Comparison of ENCODE assay signal across 20 mouse cellular contexts in the genomic region with DNA sequence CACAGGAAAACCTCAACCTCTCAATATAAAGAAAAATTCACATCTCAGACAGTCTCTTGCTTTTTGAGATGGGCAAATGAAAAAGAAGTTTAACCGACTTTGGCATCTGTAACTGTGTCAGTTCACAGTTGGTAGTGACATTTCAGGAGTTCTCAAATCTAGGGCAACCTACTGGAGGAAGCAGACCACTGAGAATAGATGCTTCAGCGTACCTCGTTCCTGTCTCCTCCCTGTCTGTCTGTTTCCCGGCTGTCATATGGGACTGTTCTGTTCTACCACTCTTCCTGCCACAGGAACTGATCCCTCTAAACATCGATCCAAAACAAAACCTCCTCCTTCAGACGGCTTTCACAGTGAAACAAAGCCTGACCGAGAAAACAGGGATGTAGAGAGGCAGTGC. TPM values are rescaled to one million over a fixed set of nuclear protein-coding genes. Genes with fewer than 3 reads are reported as not detected.
"Had no signal": no experiment of that assay in that cellular context is flagged by ENCODE, and none has a peak within 500 bp of the region (broad histone marks: within the 10 kb centered on the region; RNA-seq: fewer than 3 reads in every experiment).

No protein-coding gene starts in this region.

- DNase-seq: lung, adult 2 months; lung, postnatal 14 days; lung, postnatal 36 days; right cerebral cortex, postnatal 14 days; thymus, adult 2 months; thymus, postnatal 25 days; thymus, postnatal 4 days had no signal

- H3K4me1 ChIP-seq: lung, embryonic 15.5 days; midbrain, embryonic 15.5 days; stomach, embryonic 15.5 days had no signal

- H3K9me3 ChIP-seq: lung, embryonic 15.5 days; megakaryocyte, embryonic 14.5 days; midbrain, embryonic 13.5 days; midbrain, embryonic 15.5 days; neural tube, embryonic 12.5 days; stomach, embryonic 15.5 days had no signal

- H3K4me3 ChIP-seq: lung, embryonic 15.5 days; megakaryocyte, embryonic 14.5 days; midbrain, embryonic 13.5 days; midbrain, embryonic 15.5 days; neural tube, embryonic 12.5 days; stomach, embryonic 15.5 days had no signal

- H3K4me2 ChIP-seq: lung, embryonic 15.5 days; midbrain, embryonic 13.5 days; midbrain, embryonic 15.5 days; neural tube, embryonic 12.5 days; stomach, embryonic 15.5 days had no signal

- H3K27ac ChIP-seq: lung, embryonic 15.5 days; macrophage; midbrain, embryonic 13.5 days; midbrain, embryonic 15.5 days; neural tube, embryonic 12.5 days; stomach, embryonic 15.5 days; stomach, postnatal 0 days had no signal

- H3K9ac ChIP-seq: lung, embryonic 15.5 days; midbrain, embryonic 13.5 days; midbrain, embryonic 15.5 days; neural tube, embryonic 12.5 days; stomach, embryonic 15.5 days had no signal

- H3K27me3 ChIP-seq: lung, embryonic 15.5 days; megakaryocyte, embryonic 14.5 days; midbrain, embryonic 13.5 days; midbrain, embryonic 15.5 days; neural tube, embryonic 12.5 days; stomach, embryonic 15.5 days had no signal

- ATAC-seq: lung, postnatal 0 days; midbrain, embryonic 13.5 days; midbrain, embryonic 15.5 days had no signal

RNA-seq across cellular contexts. Expression of a gene that starts 34.7 kb away (rescaled TPM):
- total RNA-seq: megakaryocyte progenitor cell, adult 5-6 weeks; monocyte, adult 5-6 weeks; neutrophil, adult 5-6 weeks had no signal
- polyA plus RNA-seq: macrophage; urinary bladder, adult 2 months had no signal
